Mouse (Mus musculus) liver, embryonic 15.5 days (tissue): ENCODE data around the gene Klk15. TPM values are rescaled to one million over a fixed set of nuclear protein-coding genes. Genes with fewer than 3 reads are reported as not detected.
"Not testable (repeated sequence)": the region's sequence is repeated elsewhere in the genome, so short reads cannot be mapped to it uniquely, and the experiment has no call there.

Source experiments
- ATAC-seq: fragments of 200-750 bp; cut with Nextera tagmentation; 2 replicates; pipeline ENCODE4 v1.8.0; 2017; ENCODE audit warnings: moderate number of reproducible peaks, mild to moderate bottlenecking, moderate library complexity; ENCODE audit not compliant: insufficient read depth
- H3K27ac ChIP-seq: fragments of 300-500 bp; sonication (generic); replicated peaks from 2 replicates; pipeline ENCODE4 v1.5.1; 2015; ENCODE audit warnings: mild to moderate bottlenecking, inconsistent platforms
- H3K27me3 ChIP-seq: fragments of 300-500 bp; sonication (generic); 2 replicates; pipeline ENCODE4 v1.6.1; 2015; ENCODE audit warnings: mild to moderate bottlenecking, inconsistent platforms
- H3K36me3 ChIP-seq: fragments of 300-500 bp; sonication (generic); replicated peaks from 2 replicates; pipeline ENCODE4 v1.6.1; 2015; ENCODE audit warnings: moderate library complexity, mild to moderate bottlenecking, inconsistent platforms
- H3K4me1 ChIP-seq: fragments of 300-500 bp; sonication (generic); replicated peaks from 2 replicates; pipeline ENCODE4 v1.6.1; 2015; ENCODE audit warnings: inconsistent platforms
- H3K4me2 ChIP-seq: fragments of 300-500 bp; sonication (generic); 2 replicates; pipeline ENCODE4 v1.6.1; 2015; ENCODE audit warnings: moderate library complexity, mild to moderate bottlenecking, inconsistent platforms
- H3K4me3 ChIP-seq: fragments of 300-500 bp; sonication (generic); replicated peaks from 2 replicates; pipeline ENCODE4 v1.5.1; 2015; ENCODE audit warnings: mild to moderate bottlenecking, inconsistent platforms
- H3K9ac ChIP-seq: fragments of 300-500 bp; sonication (generic); 2 replicates; pipeline ENCODE4 v1.6.1; 2015; ENCODE audit warnings: moderate library complexity, mild to moderate bottlenecking, inconsistent platforms
- H3K9me3 ChIP-seq: fragments of 300-500 bp; sonication (generic); replicated peaks from 2 replicates; pipeline ENCODE4 v1.6.1; 2016; ENCODE audit warnings: inconsistent platforms
- WGBS: fragments of 180-500 bp; shearing (Covaris S2); methylation state at CpG from one replicate; pipeline ENCODE4 v1.1.7; 2015; ENCODE audit warnings: mixed read lengths; ENCODE audit not compliant: insufficient replicate concordance; 5-methylcytosine and 5-hydroxymethylcytosine counted together
- polyA plus RNA-seq: library from polyadenylated mRNA; unstranded; fragments of >200 nt; fragmentation: Nextera tagmentation; extraction: Ambion mirVana; gene quantifications from 2 replicates; pipeline ENCODE4 v1.2.1, GENCODE M21; 2015

Gene Klk15
- polyA plus RNA-seq, 1 experiment from 2014 or later: not detected

GRCm38 (mm10) chr7:43928521-43928920 lies 5.0 kb upstream of the Klk15 start:
- Histone ChIP-seq H3K4me2 (no peak overlapping the region), H3K4me1 (no peaks in the 10 kb centered on the region), H3K27me3 (no peaks in the 10 kb centered on the region), H3K4me3 (no peak overlapping the region), H3K27ac (no peak overlapping the region), H3K9me3 (no peaks in the 10 kb centered on the region), H3K36me3 (no peaks in the 10 kb centered on the region), H3K9ac (no peak overlapping the region)
- WGBS: 37% methylated on average over 4 of the region's 4 CpGs
- no peak for ATAC-seq

- Histone ChIP-seq H3K9me3 (no peaks in the 10 kb centered on the region), H3K4me1 (no peaks in the 10 kb centered on the region), H3K4me2 (no peak overlapping the region), H3K27me3 (no peaks in the 10 kb centered on the region), H3K4me3 (no peak overlapping the region), H3K9ac (no peak overlapping the region), H3K36me3 (no peaks in the 10 kb centered on the region), H3K27ac (no peak overlapping the region)
- no peak for ATAC-seq
- 36% methylated on average over 4 of the region's 4 CpGs for WGBS
Observed at GRCm38 (mm10) chr7:43932337-43932736, 1.2 kb upstream of the Klk15 start.

- 39% methylated on average over 3 of the region's 3 CpGs for WGBS
- Histone ChIP-seq H3K36me3 (no peaks in the 10 kb centered on the region), H3K9me3 (no peaks in the 10 kb centered on the region), H3K9ac (no peak overlapping the region), H3K4me3 (no peak overlapping the region), H3K4me1 (no peaks in the 10 kb centered on the region), H3K4me2 (no peak overlapping the region), H3K27me3 (no peaks in the 10 kb centered on the region), H3K27ac (no peak overlapping the region)
- no peak for ATAC-seq
Observed at GRCm38 (mm10) chr7:43934747-43935146, 1.2 kb downstream of the Klk15 start.

GRCm38 (mm10) chr7:43936551-43936950 lies 3.0 kb downstream of the Klk15 start:
- Histone ChIP-seq H3K9me3 (no peaks in the 10 kb centered on the region), H3K27me3 (no peaks in the 10 kb centered on the region), H3K27ac (no peak overlapping the region), H3K4me1 (no peaks in the 10 kb centered on the region), H3K36me3 (no peaks in the 10 kb centered on the region), H3K4me3 (no peak overlapping the region), H3K9ac (no peak overlapping the region), H3K4me2 (no peak overlapping the region)
- WGBS: 76% methylated on average over 14 of the region's 14 CpGs
- no peak for ATAC-seq

GRCm38 (mm10) chr7:43942293-43942692 lies 8.8 kb downstream of the Klk15 start:
- not testable (repeated sequence) for H3K4me3 ChIP-seq, H3K4me1 ChIP-seq, H3K27me3 ChIP-seq, H3K9ac ChIP-seq, ATAC-seq, H3K9me3 ChIP-seq, H3K27ac ChIP-seq, H3K4me2 ChIP-seq, H3K36me3 ChIP-seq
- 38% methylated on average over 3 of the region's 3 CpGs for WGBS

- Histone ChIP-seq H3K9ac (no peak overlapping the region), H3K9me3 (no peaks in the 10 kb centered on the region), H3K36me3 (no peaks in the 10 kb centered on the region), H3K27me3 (no peaks in the 10 kb centered on the region), H3K4me3 (no peak overlapping the region), H3K27ac (no peak overlapping the region), H3K4me1 (no peaks in the 10 kb centered on the region), H3K4me2 (no peak overlapping the region)
- WGBS: 55% methylated on average over 3 of the region's 3 CpGs
- no peak for ATAC-seq
Observed at GRCm38 (mm10) chr7:43944727-43945264, 11.3 kb downstream of the Klk15 start.

- Histone ChIP-seq H3K9ac (no peak within 1 kb of the TSS), H3K4me2 (no peak within 1 kb of the TSS), H3K27me3 (no peaks in the 10 kb centered on the region), H3K9me3 (no peaks in the 10 kb centered on the region), H3K36me3 (no peaks in the 10 kb centered on the region), H3K4me1 (no peaks in the 10 kb centered on the region), H3K27ac (no peak within 1 kb of the TSS), H3K4me3 (no peak within 1 kb of the TSS)
- no peak for ATAC-seq
- WGBS: 45% methylated on average over 2 of the region's 2 CpGs
Observed at GRCm38 (mm10) chr7:43950364-43950763, 16.8 kb downstream of the Klk15 start, which contains the start of gene Klk1b8. Klk1b8 (plus strand) TSS chr7:43950664.

- no peak for ATAC-seq
- 50% methylated on average over 4 of the region's 4 CpGs for WGBS
Observed at GRCm38 (mm10) chr7:43952703-43953102, 19.2 kb downstream of the Klk15 start.

GRCm38 (mm10) chr7:43966451-43966850 lies 32.9 kb downstream of the Klk15 start, which contains the start of gene Klk1b1:
Klk1b1 (plus strand) TSS chr7:43966751.
- WGBS: 38% methylated on average over 3 of the region's 3 CpGs
- Histone ChIP-seq H3K4me3 (no peak within 1 kb of the TSS), H3K9me3 (no peaks in the 10 kb centered on the region), H3K4me1 (no peaks in the 10 kb centered on the region), H3K9ac (no peak within 1 kb of the TSS), H3K4me2 (no peak within 1 kb of the TSS), H3K27ac (no peak within 1 kb of the TSS), H3K27me3 (no peaks in the 10 kb centered on the region), H3K36me3 (no peaks in the 10 kb centered on the region)
- no peak for ATAC-seq

More at GRCm38 (mm10) chr7:43952703-43953102, 19.2 kb downstream of the Klk15 start:
- Histone ChIP-seq H3K4me3 (no peak overlapping the region), H3K9me3 (no peaks in the 10 kb centered on the region), H3K4me1 (no peaks in the 10 kb centered on the region), H3K27me3 (no peaks in the 10 kb centered on the region), H3K4me2 (no peak overlapping the region), H3K36me3 (no peaks in the 10 kb centered on the region), H3K27ac (no peak overlapping the region), H3K9ac (no peak overlapping the region)

- H3K27me3 ChIP-seq: no peaks in the 10 kb centered on the region
- H3K27ac ChIP-seq: no peak overlapping the region
- no peak for ATAC-seq
- WGBS: 50% methylated on average over 3 of the region's 3 CpGs
- H3K9me3 ChIP-seq: no peaks in the 10 kb centered on the region
- no peak overlapping the region for H3K4me2 ChIP-seq
- no peaks in the 10 kb centered on the region for H3K4me1 ChIP-seq
- no peak overlapping the region for H3K9ac ChIP-seq
- no peak overlapping the region for H3K4me3 ChIP-seq
- H3K36me3 ChIP-seq: no peaks in the 10 kb centered on the region
Observed at GRCm38 (mm10) chr7:43967058-43967457, 33.5 kb downstream of the Klk15 start.

GRCm38 (mm10) chr7:43967612-43968011 lies 34.1 kb downstream of the Klk15 start:
- Histone ChIP-seq H3K4me3 (no peak overlapping the region), H3K27me3 (no peaks in the 10 kb centered on the region), H3K4me1 (no peaks in the 10 kb centered on the region), H3K4me2 (no peak overlapping the region), H3K36me3 (no peaks in the 10 kb centered on the region), H3K27ac (no peak overlapping the region), H3K9me3 (no peaks in the 10 kb centered on the region), H3K9ac (no peak overlapping the region)
- ATAC-seq: no peak
- WGBS: 67% methylated on average over 2 of the region's 2 CpGs

- not testable (repeated sequence) for H3K9ac ChIP-seq, H3K36me3 ChIP-seq, ATAC-seq, H3K4me3 ChIP-seq, H3K27me3 ChIP-seq, H3K4me2 ChIP-seq, H3K27ac ChIP-seq, H3K9me3 ChIP-seq, H3K4me1 ChIP-seq
- 52% methylated on average over 1 of the region's 1 CpGs for WGBS
Observed at GRCm38 (mm10) chr7:43975761-43976160, 42.2 kb downstream of the Klk15 start, which contains the start of gene Klk1b9. Klk1b9 (plus strand) TSS chr7:43976061.
